Mouse (Mus musculus): ENCODE results near the gene Pdzrn3.

GRCm38 (mm10) chr6:101218197-101218596 is 159.5 kb downstream of the Pdzrn3 start:
- no peak for TF ChIP-seq BHLHE40 (IDR thresholded peaks at IDR 0.05; ENCODE audit: low read depth, low read length)
- TF ChIP-seq TBP (conservative IDR thresholded peaks at IDR 0.05; ENCODE audit: low read depth, low read length): no peak
- TF ChIP-seq UBTF (IDR thresholded peaks at IDR 0.05; ENCODE audit: low read depth, low read length): no peak
- TF ChIP-seq GABPA (IDR thresholded peaks at IDR 0.05; ENCODE audit: insufficient replicate concordance, low read depth, low read length): no peak
- no peak for TF ChIP-seq ETS1 (conservative IDR thresholded peaks at IDR 0.05; ENCODE audit: low read depth, low read length)
- no peak for TF ChIP-seq MAX (IDR thresholded peaks at IDR 0.05; ENCODE audit: low read length)
- TF ChIP-seq HCFC1 (IDR thresholded peaks at IDR 0.05; ENCODE audit: low read depth, low read length): no peak
- no peak for TF ChIP-seq E2F4 (IDR thresholded peaks at IDR 0.05; ENCODE audit: insufficient replicate concordance, low read depth, low read length)
- TF ChIP-seq MXI1 (IDR thresholded peaks at IDR 0.05; ENCODE audit: low read depth, low read length): no peak
- TF ChIP-seq RAD21 (IDR thresholded peaks at IDR 0.05; ENCODE audit: low read depth, low read length): no peak
- no peak for TF ChIP-seq POLR2A (IDR thresholded peaks at IDR 0.05; ENCODE audit: low read depth, low read length)
